Mouse (Mus musculus): ENCODE data around the gene Tmem40. TPM values are rescaled to one million over a fixed set of nuclear protein-coding genes. Genes with fewer than 3 reads are reported as not detected.

The Tmem40 gene
- polyA plus RNA-seq (2015; fragmentation: Nextera tagmentation; extraction: Ambion mirVana): 0.86 and 2.1 TPM in 2 replicates

- H3K4me2 ChIP-seq (replicated peaks; ENCODE audit: low read depth, low read length): peak within 1 kb of the TSS; percentile 28
- WGBS: 3% methylated on average over 9 of the region's 9 CpGs
- H3K4me3 ChIP-seq (ENCODE audit: low read length): no peak within 1 kb of the TSS
- no peaks in the 10 kb centered on the region for H3K9me3 ChIP-seq (ENCODE audit: low read length)
- no peaks in the 10 kb centered on the region for H3K36me3 ChIP-seq (ENCODE audit: insufficient read depth, low read length)
- ATAC-seq (ENCODE audit: low FRiP score, low TSS enrichment): peak; percentile 39
- no peaks in the 10 kb centered on the region for H3K27me3 ChIP-seq (ENCODE audit: insufficient read depth, low read length)
- H3K4me1 ChIP-seq (ENCODE audit: insufficient read depth, low read length): peaks cover 37% of the 10 kb centered on the region
- H3K9ac ChIP-seq (replicated peaks; ENCODE audit: low read length): peak within 1 kb of the TSS; percentile 45; the same call in 1 of the 2 replicates
- peak within 1 kb of the TSS; percentile 86 for H3K27ac ChIP-seq (ENCODE audit: low read length)
Measured at GRCm38 (mm10) chr6:115761995-115762756, at the start of gene Tmem40. Gene Tmem40, minus strand, starts transcription at chr6:115762410.

GRCm38 (mm10) chr6:115811606-115812005, 49.4 kb upstream of the Tmem40 start:
- H3K9ac ChIP-seq (replicated peaks; ENCODE audit: low read length): no peak overlapping the region
- no peaks in the 10 kb centered on the region for H3K27me3 ChIP-seq (ENCODE audit: insufficient read depth, low read length)
- H3K9me3 ChIP-seq (ENCODE audit: low read length): no peaks in the 10 kb centered on the region
- H3K4me3 ChIP-seq (ENCODE audit: low read length): no peak overlapping the region
- 69% methylated on average over 8 of the region's 8 CpGs for WGBS
- ATAC-seq (ENCODE audit: low FRiP score, low TSS enrichment): no peak
- peaks cover 9% of the 10 kb centered on the region for H3K36me3 ChIP-seq (ENCODE audit: insufficient read depth, low read length)
- no peak overlapping the region for H3K27ac ChIP-seq (ENCODE audit: low read length)
- H3K4me2 ChIP-seq (replicated peaks; ENCODE audit: low read depth, low read length): no peak overlapping the region
- peaks cover 8% of the 10 kb centered on the region for H3K4me1 ChIP-seq (ENCODE audit: insufficient read depth, low read length)

- Histone ChIP-seq H3K36me3 (ENCODE audit: insufficient read depth, low read length) (peaks cover 36% of the 10 kb centered on the region), H3K4me1 (ENCODE audit: insufficient read depth, low read length) (peaks cover 15% of the 10 kb centered on the region), H3K9me3 (ENCODE audit: low read length) (no peaks in the 10 kb centered on the region), H3K9ac (replicated peaks; ENCODE audit: low read length) (peak within 1 kb of the TSS; percentile 98), H3K27me3 (ENCODE audit: insufficient read depth, low read length) (no peaks in the 10 kb centered on the region), H3K4me2 (replicated peaks; ENCODE audit: low read depth, low read length) (peak within 1 kb of the TSS; percentile 95), H3K27ac (ENCODE audit: low read length) (peak within 1 kb of the TSS; percentile 95), H3K4me3 (ENCODE audit: low read length) (peak within 1 kb of the TSS; percentile 95)
- peak; percentile 78; the same call in 1 of the 2 replicates for ATAC-seq (ENCODE audit: low FRiP score, low TSS enrichment)
- under 1% methylated on average over 47 of the region's 47 CpGs for WGBS
Measured at GRCm38 (mm10) chr6:115808488-115809231, 46.5 kb upstream of the Tmem40 start, which contains the start of gene Rpl32. Gene Rpl32, minus strand, starts transcription at chr6:115808747.

- H3K36me3 ChIP-seq (ENCODE audit: insufficient read depth, low read length): peaks cover 38% of the 10 kb centered on the region
- no peaks in the 10 kb centered on the region for H3K9me3 ChIP-seq (ENCODE audit: low read length)
- H3K27me3 ChIP-seq (ENCODE audit: insufficient read depth, low read length): no peaks in the 10 kb centered on the region
- ATAC-seq (ENCODE audit: low FRiP score, low TSS enrichment): no peak
- peak overlapping the region; percentile 95 for H3K27ac ChIP-seq (ENCODE audit: low read length)
- H3K4me1 ChIP-seq (ENCODE audit: insufficient read depth, low read length): peaks cover 15% of the 10 kb centered on the region
- peak overlapping the region; percentile 95 for H3K4me2 ChIP-seq (replicated peaks; ENCODE audit: low read depth, low read length)
- H3K9ac ChIP-seq (replicated peaks; ENCODE audit: low read length): peak overlapping the region; percentile 98
- peak overlapping the region; percentile 95 for H3K4me3 ChIP-seq (ENCODE audit: low read length)
- WGBS: 0% methylated on average over 22 of the region's 22 CpGs
Measured at GRCm38 (mm10) chr6:115808196-115808487, 45.9 kb upstream of the Tmem40 start.

GRCm38 (mm10) chr6:115807464-115808195, 45.4 kb upstream of the Tmem40 start:
- H3K36me3 ChIP-seq (ENCODE audit: insufficient read depth, low read length): peaks cover 40% of the 10 kb centered on the region

DNA sequence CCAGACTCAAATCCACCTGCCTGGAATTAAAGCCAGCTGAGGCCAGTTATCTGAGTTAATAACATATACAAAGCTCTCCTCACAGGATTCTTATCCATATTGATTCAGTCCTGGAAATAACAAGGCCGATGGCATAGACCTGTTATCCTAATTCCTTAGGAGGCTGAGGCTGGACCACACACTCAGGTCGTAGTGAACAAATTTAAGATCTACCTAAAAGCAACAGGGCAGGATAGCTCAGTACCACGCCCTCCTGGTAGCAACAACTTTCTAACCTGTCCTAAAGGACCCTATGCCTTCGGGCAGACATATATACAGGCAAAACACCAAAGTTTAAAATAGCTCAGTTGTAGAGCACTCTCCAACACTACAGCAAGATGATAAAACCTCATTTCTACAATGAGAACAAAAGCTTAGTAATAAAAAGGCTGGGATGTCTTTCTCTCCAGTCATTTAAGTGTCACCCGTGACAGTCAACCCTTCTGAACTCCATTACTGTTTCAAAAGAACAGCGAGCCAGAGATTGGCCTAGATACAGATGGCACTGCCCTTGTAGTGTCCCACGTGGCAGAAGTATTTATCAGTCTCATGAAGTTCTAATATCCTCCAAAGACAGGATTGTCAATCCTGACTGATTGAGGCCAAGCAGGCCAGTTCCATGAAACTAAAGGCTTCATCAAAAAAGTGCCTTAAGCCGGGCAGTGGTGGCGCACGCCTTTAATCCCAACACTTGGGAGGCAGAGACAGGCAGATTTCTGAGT, 42.4 kb upstream of the Tmem40 start:
- no peak overlapping the region for H3K27ac ChIP-seq (ENCODE audit: low read length)
- H3K27me3 ChIP-seq (ENCODE audit: insufficient read depth, low read length): no peaks in the 10 kb centered on the region
- H3K4me3 ChIP-seq (ENCODE audit: low read length): no peak overlapping the region
- 67% methylated on average over 10 of the region's 10 CpGs for WGBS
- no peak overlapping the region for H3K9ac ChIP-seq (replicated peaks; ENCODE audit: low read length)
- no peak for ATAC-seq (ENCODE audit: low FRiP score, low TSS enrichment)
- H3K4me2 ChIP-seq (replicated peaks; ENCODE audit: low read depth, low read length): no peak overlapping the region
- peaks cover 15% of the 10 kb centered on the region for H3K4me1 ChIP-seq (ENCODE audit: insufficient read depth, low read length)
- peaks cover 59% of the 10 kb centered on the region for H3K36me3 ChIP-seq (ENCODE audit: insufficient read depth, low read length)
- no peaks in the 10 kb centered on the region for H3K9me3 ChIP-seq (ENCODE audit: low read length)

More at GRCm38 (mm10) chr6:115807464-115808195, 45.4 kb upstream of the Tmem40 start:
- H3K9ac ChIP-seq (replicated peaks; ENCODE audit: low read length): peak overlapping the region; percentile 98
- H3K9me3 ChIP-seq (ENCODE audit: low read length): no peaks in the 10 kb centered on the region
- peak overlapping the region; percentile 95 for H3K27ac ChIP-seq (ENCODE audit: low read length)
- H3K4me2 ChIP-seq (replicated peaks; ENCODE audit: low read depth, low read length): peak overlapping the region; percentile 95
- peak overlapping the region; percentile 95 for H3K4me3 ChIP-seq (ENCODE audit: low read length)
- peaks cover 15% of the 10 kb centered on the region for H3K4me1 ChIP-seq (ENCODE audit: insufficient read depth, low read length)
- no peaks in the 10 kb centered on the region for H3K27me3 ChIP-seq (ENCODE audit: insufficient read depth, low read length)
- WGBS: 2% methylated on average over 15 of the region's 15 CpGs
- no peak for ATAC-seq (ENCODE audit: low FRiP score, low TSS enrichment)

GRCm38 (mm10) chr6:115803541-115804382, 41.6 kb upstream of the Tmem40 start:
- Histone ChIP-seq H3K9me3 (ENCODE audit: low read length) (no peaks in the 10 kb centered on the region), H3K27me3 (ENCODE audit: insufficient read depth, low read length) (no peaks in the 10 kb centered on the region), H3K9ac (replicated peaks; ENCODE audit: low read length) (no peak overlapping the region), H3K4me1 (ENCODE audit: insufficient read depth, low read length) (peaks cover 15% of the 10 kb centered on the region), H3K4me3 (ENCODE audit: low read length) (no peak overlapping the region), H3K36me3 (ENCODE audit: insufficient read depth, low read length) (peaks cover 66% of the 10 kb centered on the region), H3K4me2 (replicated peaks; ENCODE audit: low read depth, low read length) (no peak overlapping the region), H3K27ac (ENCODE audit: low read length) (peak overlapping the region; percentile 49; the same call in 1 of the 2 replicates)
- WGBS: 38% methylated on average over 16 of the region's 16 CpGs
- peak; percentile 76 for ATAC-seq (ENCODE audit: low FRiP score, low TSS enrichment)

- Histone ChIP-seq H3K4me1 (ENCODE audit: insufficient read depth, low read length) (peaks cover 9% of the 10 kb centered on the region), H3K36me3 (ENCODE audit: insufficient read depth, low read length) (peaks cover 77% of the 10 kb centered on the region), H3K4me3 (ENCODE audit: low read length) (no peak overlapping the region), H3K9me3 (ENCODE audit: low read length) (no peaks in the 10 kb centered on the region), H3K9ac (replicated peaks; ENCODE audit: low read length) (no peak overlapping the region), H3K4me2 (replicated peaks; ENCODE audit: low read depth, low read length) (no peak overlapping the region), H3K27ac (ENCODE audit: low read length) (no peak overlapping the region), H3K27me3 (ENCODE audit: insufficient read depth, low read length) (no peaks in the 10 kb centered on the region)
- WGBS: 92% methylated on average over 3 of the region's 3 CpGs
- no peak for ATAC-seq (ENCODE audit: low FRiP score, low TSS enrichment)
Measured at GRCm38 (mm10) chr6:115801811-115802210, 39.6 kb upstream of the Tmem40 start.
